Mouse (Mus musculus): ENCODE data around the gene Prrx2.

GRCm38 (mm10) chr2:30927844-30928628 lies 93.3 kb downstream of the Prrx2 start:
- no peak for TF ChIP-seq POLR2A (IDR thresholded peaks at IDR 0.05; ENCODE audit: low read depth, low read length)
- peak; percentile 89 for TF ChIP-seq CTCF (conservative IDR thresholded peaks at IDR 0.05; ENCODE audit: insufficient read depth, insufficient read length, low read depth, low read length)
